Mouse (Mus musculus) ES-E14 (cell line): ENCODE data around the gene 4931429L15Rik. TPM values are rescaled to one million over a fixed set of nuclear protein-coding genes. Genes with fewer than 3 reads are reported as not detected.
"Not testable (repeated sequence)": the region's sequence is repeated elsewhere in the genome, so short reads cannot be mapped to it uniquely, and the experiment has no call there.

ENCODE experiments used
- DNase-seq: peaks from one replicate; pipeline ENCODE4 v3.0.0-alpha.2; 2013; ENCODE audit warnings: low read depth, low spot score
- H3K27ac ChIP-seq: 2 replicates; pipeline ENCODE4 v1.5.1; 2012; ENCODE audit warnings: low read depth, mild to moderate bottlenecking, low read length, moderate library complexity, mixed read lengths; ENCODE audit not compliant: poor library complexity, insufficient read depth, severe bottlenecking
- H3K36me3 ChIP-seq: 2 replicates; pipeline ENCODE4 v1.6.1; 2012; ENCODE audit warnings: mild to moderate bottlenecking, low read length, moderate library complexity, mixed read lengths; ENCODE audit not compliant: control insufficient read depth, poor library complexity, insufficient read depth, severe bottlenecking
- H3K4me1 ChIP-seq, 2 experiments: fragments of 150-350 bp in 1 of 2; sonication (generic) in 1 of 2; 2 replicates each; pipeline ENCODE4 v1.6.1; 2012; ENCODE audit warnings: low read length in 2 of 2, mild to moderate bottlenecking in 1 of 2, mixed read lengths in 1 of 2; ENCODE audit not compliant: control insufficient read depth in 2 of 2, insufficient read depth in 2 of 2, poor library complexity in 1 of 2
- H3K4me3 ChIP-seq, 2 experiments: fragments of 150-350 bp in 1 of 2; sonication (generic) in 1 of 2; 2 replicates each; pipeline ENCODE4 v1.5.1; 2012; ENCODE audit warnings: low read length in 2 of 2, low read depth in 1 of 2, mild to moderate bottlenecking in 1 of 2, mixed read lengths in 1 of 2; ENCODE audit not compliant: insufficient read depth in 1 of 2, poor library complexity in 1 of 2, severe bottlenecking in 1 of 2
- H3K9ac ChIP-seq: 2 replicates; pipeline ENCODE4 v1.6.1; 2012; ENCODE audit warnings: low read depth, mild to moderate bottlenecking, low read length, mixed read lengths; ENCODE audit not compliant: poor library complexity, insufficient read depth, severe bottlenecking
- H3K9me3 ChIP-seq: fragments of 150-350 bp; sonication (generic); 2 replicates; pipeline ENCODE4 v1.6.1; 2012; ENCODE audit warnings: low read depth, mild to moderate bottlenecking, low read length; ENCODE audit not compliant: control insufficient read depth, insufficient read depth
- CHD2 ChIP-seq: IDR thresholded peaks from 2 replicates; pipeline ENCODE4 v1.6.1; 2014; ENCODE audit warnings: mild to moderate bottlenecking, low read depth, low read length, inconsistent platforms
- HCFC1 ChIP-seq: IDR thresholded peaks from 2 replicates; pipeline ENCODE4 v1.6.1; 2012; ENCODE audit warnings: low read length, inconsistent platforms, borderline replicate concordance; ENCODE audit not compliant: insufficient read depth
- MAFK ChIP-seq: IDR thresholded peaks from 2 replicates; pipeline ENCODE4 v1.6.1; 2014; ENCODE audit warnings: mild to moderate bottlenecking, low read depth, low read length, inconsistent platforms; ENCODE audit not compliant: insufficient read depth
- ZC3H11A ChIP-seq: IDR thresholded peaks from 2 replicates; pipeline ENCODE4 v1.6.1; 2012; ENCODE audit warnings: low read depth, mild to moderate bottlenecking, inconsistent platforms, low read length, borderline replicate concordance
- ZNF384 ChIP-seq: IDR thresholded peaks from 2 replicates; pipeline ENCODE4 v1.6.1; 2012; ENCODE audit warnings: low read depth, low read length, inconsistent platforms
- in situ Hi-C, 2 experiments: fragments of 600-800 bp; cut with MboI; formaldehyde crosslinking; loops; one replicate each; pipeline ENCODE4 v1.15.1; 2025; ENCODE audit warnings: low sequenced_read_pairs in 2 of 2, inconsistent platforms in 1 of 2; ENCODE audit not compliant: unreplicated experiment in 2 of 2
- total RNA-seq: library from RNA; depleted of rRNA; stranded (reverse); fragments of 300-350 nt; gene quantifications from 2 replicates; pipeline ENCODE4 v1.2.3, GENCODE M21; 2012

The 4931429L15Rik gene
- total RNA-seq, 1 experiment = not detected

DNA sequence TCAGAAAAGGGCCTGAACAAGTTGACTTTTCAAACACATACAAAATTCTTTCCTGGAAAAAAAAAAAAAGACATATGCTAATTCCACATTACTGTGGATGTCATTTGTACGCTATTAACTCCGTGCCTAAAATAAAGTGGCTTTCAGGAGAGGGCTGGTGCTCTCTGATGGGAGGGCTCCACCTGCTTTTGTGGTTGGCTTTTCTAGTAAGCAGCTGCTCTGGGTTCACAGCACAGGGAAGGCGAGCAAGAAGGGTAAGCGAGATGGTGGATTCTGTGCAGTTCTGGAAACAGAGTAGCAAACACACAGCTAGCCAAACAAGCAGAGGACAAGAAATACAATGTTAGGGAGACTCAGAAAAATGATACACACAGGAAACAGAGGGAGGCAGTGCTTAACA lies 18.6 kb upstream of the 4931429L15Rik start:
- no peak for DNase-seq
- in situ Hi-C loops = no loop called here
- Histone ChIP-seq H3K9ac (no peak overlapping the region), H3K36me3 (no peaks in the 10 kb centered on the region), H3K4me3 (no peak overlapping the region), H3K4me1 (peaks cover 10 to 30% of the 10 kb centered on the region in 2 experiments; a peak in 3 of 4 replicates), H3K27ac (peak overlapping the region; percentile 82; the same call in 1 of the 2 replicates), H3K9me3 (no peaks in the 10 kb centered on the region)
- TF ChIP-seq ZC3H11A (no peak), MAFK (no peak), CHD2 (no peak), HCFC1 (no peak), ZNF384 (no peak)

DNA sequence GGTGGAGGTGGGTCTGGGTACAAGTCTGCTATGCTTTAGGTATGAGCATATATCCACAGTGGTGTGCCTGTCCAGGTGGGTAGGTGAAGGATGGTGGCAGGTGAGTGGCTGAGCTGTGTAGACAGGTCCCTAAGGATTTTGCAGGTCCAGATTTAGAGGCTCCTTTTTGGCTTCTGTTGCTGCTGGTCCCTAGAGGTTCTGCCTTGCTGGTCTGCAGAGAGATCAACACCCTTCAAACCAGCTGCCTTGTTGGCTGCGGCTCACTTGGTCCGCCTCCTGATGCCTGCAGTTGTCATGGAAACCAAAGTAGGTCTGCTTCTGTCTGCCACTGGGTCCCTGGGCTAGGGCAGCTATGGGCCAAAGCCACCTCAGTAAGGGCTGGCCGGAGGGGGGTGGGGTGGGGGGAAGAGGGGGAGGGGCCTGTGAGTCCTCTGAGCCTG lies 18.1 kb upstream of the 4931429L15Rik start:
- Histone ChIP-seq H3K27ac (no peak overlapping the region), H3K9ac (no peak overlapping the region), H3K4me1 (peaks cover 10 to 30% of the 10 kb centered on the region in 2 experiments; a peak in 3 of 4 replicates), H3K9me3 (no peaks in the 10 kb centered on the region), H3K36me3 (no peaks in the 10 kb centered on the region), H3K4me3 (no peak overlapping the region)
- TF ChIP-seq ZNF384 (no peak), ZC3H11A (no peak), CHD2 (no peak), HCFC1 (no peak), MAFK (no peak)
- DNase-seq = peak; percentile 65
- in situ Hi-C loops = no loop called here

DNA sequence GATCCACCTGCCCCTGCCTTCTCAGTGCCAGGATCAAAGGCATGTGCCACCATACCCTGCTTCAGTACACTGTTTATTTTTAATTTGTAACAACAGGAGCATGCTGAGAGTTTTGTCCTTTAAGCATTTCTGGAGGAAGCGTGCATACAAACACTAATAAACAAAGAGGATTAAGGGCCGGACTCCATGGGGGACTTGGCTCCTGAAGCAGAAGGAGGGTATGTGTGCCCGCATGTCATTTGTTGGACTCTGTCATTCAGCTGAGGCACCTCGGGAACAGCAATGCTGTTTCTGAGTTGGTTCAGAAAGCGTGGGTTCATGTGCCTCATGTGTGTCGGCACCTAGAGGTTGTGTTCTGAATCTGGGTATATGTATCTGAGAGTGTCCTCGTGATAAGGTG lies 17.5 kb upstream of the 4931429L15Rik start:
- in situ Hi-C loops = no loop called here
- no peak for DNase-seq
- Histone ChIP-seq H3K36me3 (no peaks in the 10 kb centered on the region), H3K9ac (no peak overlapping the region), H3K9me3 (no peaks in the 10 kb centered on the region), H3K27ac (no peak overlapping the region), H3K4me1 (peaks cover 10 to 30% of the 10 kb centered on the region in 2 experiments; a peak in 3 of 4 replicates), H3K4me3 (no peak overlapping the region)
- TF ChIP-seq ZNF384 (no peak), CHD2 (no peak), ZC3H11A (no peak), MAFK (no peak), HCFC1 (no peak)

DNA sequence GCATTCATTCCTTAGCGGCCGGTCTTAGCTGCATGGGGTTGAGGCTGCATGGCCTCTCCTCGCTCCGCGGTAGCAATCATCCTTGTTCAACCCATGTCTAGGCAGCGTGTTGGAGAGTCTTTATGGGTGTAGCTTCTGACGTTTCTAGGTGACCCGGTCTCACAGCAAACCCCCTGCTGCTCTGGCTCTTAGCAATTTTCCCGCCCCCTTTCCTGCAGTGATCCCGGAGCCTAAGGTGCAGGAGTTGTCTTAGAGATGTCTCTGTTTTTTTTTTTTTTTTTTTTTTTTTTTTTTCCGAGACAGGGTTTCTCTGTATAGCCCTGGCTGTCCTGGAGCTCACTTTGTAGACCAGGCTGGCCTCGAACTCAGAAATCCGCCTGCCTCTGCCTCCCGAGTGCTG lies 16.5 kb upstream of the 4931429L15Rik start:
- H3K9me3 ChIP-seq, in situ Hi-C loops, H3K4me3 ChIP-seq, H3K9ac ChIP-seq, H3K27ac ChIP-seq, H3K36me3 ChIP-seq, DNase-seq: not testable (repeated sequence)
- peaks cover 10 to 30% of the 10 kb centered on the region in 2 experiments; a peak in 3 of 4 replicates for H3K4me1 ChIP-seq
- TF ChIP-seq ZNF384 = peak; percentile 63; the same call in 1 of the 2 replicates

DNA sequence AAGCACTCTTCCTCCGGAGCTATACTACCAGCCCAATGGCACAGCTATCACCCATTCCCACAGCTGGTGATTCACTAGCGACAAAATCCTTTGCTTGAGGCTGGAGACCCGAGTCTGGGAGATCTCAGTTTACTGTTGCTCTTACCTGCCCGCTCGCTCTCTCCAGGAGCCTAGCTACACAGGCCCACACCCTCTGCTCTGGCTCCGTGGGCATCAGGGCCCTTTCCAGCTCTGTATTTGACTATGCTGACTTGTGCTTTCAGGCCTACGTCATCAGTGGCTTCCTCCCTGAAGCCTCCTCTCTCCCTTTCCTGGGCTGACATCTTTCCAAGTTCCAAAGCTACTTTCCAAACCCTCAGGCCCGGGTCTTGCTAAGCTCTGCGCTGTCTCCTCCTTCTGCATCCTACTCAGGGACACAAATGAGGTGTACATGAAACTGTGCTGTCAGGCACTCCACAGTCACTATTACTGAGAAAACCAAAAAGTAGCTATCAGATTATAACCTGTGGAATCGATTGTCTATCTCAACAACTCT lies 15.7 kb upstream of the 4931429L15Rik start:
- peaks cover 12 to 33% of the 10 kb centered on the region in 2 experiments; a peak in 3 of 4 replicates for H3K4me1 ChIP-seq
- no peak overlapping the region for H3K27ac ChIP-seq
- in situ Hi-C loops = no loop called here
- H3K4me3 ChIP-seq = no peak overlapping the region
- H3K9ac ChIP-seq = no peak overlapping the region
- TF ChIP-seq CHD2 (no peak), HCFC1 (no peak), ZNF384 (no peak), ZC3H11A (no peak), MAFK (no peak)
- no peaks in the 10 kb centered on the region for H3K36me3 ChIP-seq
- no peaks in the 10 kb centered on the region for H3K9me3 ChIP-seq
- DNase-seq = no peak
